Mouse (Mus musculus): ENCODE measurements at regions not wholly inside any gene's neighbourhood (a gene's known extent, or its start where the extent isn't known, plus 50 kb on each side); places are given as distances from the start of the nearest gene placed in this dataset.

DNA sequence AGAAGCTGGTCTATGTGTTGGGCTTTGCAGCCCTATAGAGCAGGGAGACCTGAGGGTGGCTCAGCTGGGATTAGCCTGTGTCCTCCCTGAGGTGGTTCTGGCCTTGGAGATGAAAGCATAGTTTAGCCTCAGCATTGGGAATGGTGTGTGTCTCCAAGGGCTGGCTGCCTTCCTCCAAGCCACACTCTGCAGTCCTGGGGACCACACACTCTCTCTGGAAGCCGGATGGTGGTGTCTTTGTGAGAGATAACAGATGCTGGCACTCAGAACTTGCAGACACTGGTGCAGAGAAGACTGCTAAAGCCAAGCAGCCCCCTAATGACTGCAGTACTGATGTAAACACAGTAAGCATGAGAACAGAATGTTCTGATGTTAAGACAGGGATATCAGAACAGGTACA is 243.2 kb downstream of the Zfp326 start:
- TF ChIP-seq CTCF (IDR thresholded peaks at IDR 0.05; ENCODE audit: borderline replicate concordance, insufficient read depth, low read depth, low read length) (no peak), POLR2A (IDR thresholded peaks at IDR 0.05; ENCODE audit: borderline replicate concordance, insufficient read depth, low read length) (no peak)

Measured in cerebellum, adult 2 months (tissue).